Mouse (Mus musculus) MEL (cell line): ENCODE measurements at regions not wholly inside any gene's neighbourhood (a gene's known extent, or its start where the extent isn't known, plus 50 kb on each side); places are given as distances from the start of the nearest gene placed in this dataset.

Experiments
- DNase-seq: peaks from one replicate; pipeline ENCODE4 v3.0.0; 2011; ENCODE audit warnings: low read depth, low spot score
- H3K27ac ChIP-seq: 2 replicates; pipeline ENCODE4 v1.5.1; 2012; ENCODE audit warnings: low read depth, mild to moderate bottlenecking, control low read depth, low read length, moderate library complexity; ENCODE audit not compliant: control insufficient read depth
- H3K27me3 ChIP-seq, 2 experiments: fragments of 150-350 bp in 1 of 2; sonication (generic) in 1 of 2; 2 replicates each; pipeline ENCODE4 v1.6.1; 2012; ENCODE audit warnings: low read length in 2 of 2, mild to moderate bottlenecking in 2 of 2, improper control_type of control experiment in 1 of 2, moderate library complexity in 1 of 2; ENCODE audit not compliant: insufficient read depth in 2 of 2, control insufficient read depth in 1 of 2
- H3K36me3 ChIP-seq, 2 experiments: 2 replicates each; pipeline ENCODE4 v1.6.1; 2012 to 2014; ENCODE audit warnings: low read length in 2 of 2, improper control_type of control experiment in 1 of 2, inconsistent platforms in 1 of 2, mild to moderate bottlenecking in 1 of 2; ENCODE audit not compliant: insufficient read depth in 2 of 2, control insufficient read depth in 1 of 2
- H3K4me1 ChIP-seq, 2 experiments: fragments of 150-350 bp in 1 of 2; sonication (generic) in 1 of 2; 2 replicates each; pipeline ENCODE4 v1.6.1; 2012; ENCODE audit warnings: low read length in 2 of 2, improper control_type of control experiment in 1 of 2, mild to moderate bottlenecking in 1 of 2; ENCODE audit not compliant: insufficient read depth in 2 of 2, control insufficient read depth in 1 of 2
- H3K4me3 ChIP-seq, 2 experiments: fragments of 150-350 bp in 1 of 2; sonication (generic) in 1 of 2; 2 replicates each; pipeline ENCODE4 v1.5.1; 2012; ENCODE audit warnings: low read depth in 2 of 2, low read length in 2 of 2, mild to moderate bottlenecking in 2 of 2, moderate library complexity in 2 of 2, control low read depth in 1 of 2, improper control_type of control experiment in 1 of 2; ENCODE audit not compliant: control insufficient read depth in 1 of 2, insufficient read depth in 1 of 2
- H3K79me2 ChIP-seq: 2 replicates; pipeline ENCODE4 v1.6.1; 2012; ENCODE audit warnings: mild to moderate bottlenecking, low read length, moderate library complexity; ENCODE audit not compliant: control insufficient read depth, poor library complexity, insufficient read depth
- H3K9ac ChIP-seq: 2 replicates; pipeline ENCODE4 v1.6.1; 2012; ENCODE audit warnings: low read depth, mild to moderate bottlenecking, control low read depth, low read length, moderate library complexity; ENCODE audit not compliant: control insufficient read depth, poor library complexity, severe bottlenecking
- H3K9me3 ChIP-seq: fragments of 150-350 bp; sonication (generic); replicated peaks from 2 replicates; pipeline ENCODE4 v1.6.1; 2012; ENCODE audit warnings: mild to moderate bottlenecking, low read length, improper control_type of control experiment, moderate library complexity; ENCODE audit not compliant: insufficient read depth
- BHLHE40 ChIP-seq: IDR thresholded peaks from 2 replicates; pipeline ENCODE4 v1.6.1; 2012; ENCODE audit warnings: low read depth, mild to moderate bottlenecking, inconsistent platforms, low read length, improper control_type of control experiment, borderline replicate concordance
- GABPA ChIP-seq: IDR thresholded peaks from 2 replicates; pipeline ENCODE4 v1.6.1; 2012; ENCODE audit warnings: low read depth, mild to moderate bottlenecking, inconsistent platforms, low read length, improper control_type of control experiment, moderate library complexity
- GATA1 ChIP-seq: IDR thresholded peaks from 2 replicates; pipeline ENCODE4 v1.6.1; 2011; ENCODE audit warnings: low read depth, low read length, improper control_type of control experiment
- HCFC1 ChIP-seq: IDR thresholded peaks from 2 replicates; pipeline ENCODE4 v1.6.1; 2012; ENCODE audit warnings: low read depth, mild to moderate bottlenecking, inconsistent platforms, low read length, improper control_type of control experiment, moderate library complexity
- JUND ChIP-seq: IDR thresholded peaks from 2 replicates; pipeline ENCODE4 v1.6.1; 2011; ENCODE audit warnings: low read depth, mild to moderate bottlenecking, improper control_type of control experiment, low read length
- MEF2A ChIP-seq: IDR thresholded peaks from 2 replicates; pipeline ENCODE4 v1.6.1; 2014; ENCODE audit warnings: low read depth, mild to moderate bottlenecking, inconsistent platforms, low read length, improper control_type of control experiment; ENCODE audit not compliant: poor library complexity, insufficient replicate concordance, severe bottlenecking; ENCODE audit errors: extremely low read depth
- MXI1 ChIP-seq: IDR thresholded peaks from 2 replicates; pipeline ENCODE4 v1.6.1; 2011; ENCODE audit warnings: mild to moderate bottlenecking, low read depth, low read length, improper control_type of control experiment
- POLR2A ChIP-seq, 2 experiments: IDR thresholded peaks; 2 replicates each; pipeline ENCODE4 v1.6.1; 2011 to 2012; ENCODE audit warnings: low read length in 2 of 2, mild to moderate bottlenecking in 2 of 2, control low read depth in 1 of 2, improper control_type of control experiment in 1 of 2, low read depth in 1 of 2, moderate library complexity in 1 of 2; ENCODE audit not compliant: control insufficient read depth in 1 of 2, insufficient read depth in 1 of 2, poor library complexity in 1 of 2
- RCOR1 ChIP-seq: IDR thresholded peaks from 2 replicates; pipeline ENCODE4 v1.6.1; 2012; ENCODE audit warnings: low read depth, mild to moderate bottlenecking, inconsistent platforms, low read length, improper control_type of control experiment
- UBTF ChIP-seq: IDR thresholded peaks from 2 replicates; pipeline ENCODE4 v1.6.1; 2012; ENCODE audit warnings: low read depth, mild to moderate bottlenecking, inconsistent platforms, low read length, improper control_type of control experiment, moderate library complexity, borderline replicate concordance; ENCODE audit not compliant: insufficient read depth
- USF1 ChIP-seq: IDR thresholded peaks from 2 replicates; pipeline ENCODE4 v1.6.1; 2014; ENCODE audit warnings: low read depth, mild to moderate bottlenecking, inconsistent platforms, low read length, improper control_type of control experiment, moderate library complexity
- USF2 ChIP-seq, 2 experiments: IDR thresholded peaks; 2 replicates each; pipeline ENCODE4 v1.6.1; 2011 to 2012; ENCODE audit warnings: improper control_type of control experiment in 2 of 2, low read length in 2 of 2, borderline replicate concordance in 1 of 2, inconsistent platforms in 1 of 2, low read depth in 1 of 2, mild to moderate bottlenecking in 1 of 2; ENCODE audit not compliant: insufficient read depth in 1 of 2
- ZC3H11A ChIP-seq: IDR thresholded peaks from 2 replicates; pipeline ENCODE4 v1.6.1; 2012; ENCODE audit warnings: low read depth, mild to moderate bottlenecking, inconsistent platforms, low read length, improper control_type of control experiment
- ZNF384 ChIP-seq: IDR thresholded peaks from 2 replicates; pipeline ENCODE4 v1.6.1; 2012; ENCODE audit warnings: low read depth, mild to moderate bottlenecking, inconsistent platforms, low read length, improper control_type of control experiment

DNA sequence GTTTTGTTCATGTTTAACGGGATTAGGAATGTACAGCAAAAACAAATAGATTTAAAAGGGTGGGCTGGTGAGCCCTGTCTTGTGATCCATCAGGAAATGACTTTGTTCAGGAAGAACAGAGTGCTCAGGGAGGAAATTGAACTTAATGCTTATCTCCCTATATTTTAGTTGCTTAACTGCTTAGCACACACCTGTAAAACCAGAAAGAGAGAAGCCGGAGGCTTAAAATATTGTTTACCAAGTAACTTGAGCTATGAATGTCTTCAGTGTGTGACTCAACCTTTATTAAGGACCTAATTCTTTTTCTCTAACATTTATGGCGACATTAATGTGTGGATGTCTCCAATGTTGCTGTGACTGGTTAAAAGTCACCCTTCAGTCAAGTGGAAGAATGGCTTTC, 79.4 kb upstream of the Cxcr4 start (continued):
- no peak for TF ChIP-seq MXI1
- TF ChIP-seq MEF2A = no peak

DNA sequence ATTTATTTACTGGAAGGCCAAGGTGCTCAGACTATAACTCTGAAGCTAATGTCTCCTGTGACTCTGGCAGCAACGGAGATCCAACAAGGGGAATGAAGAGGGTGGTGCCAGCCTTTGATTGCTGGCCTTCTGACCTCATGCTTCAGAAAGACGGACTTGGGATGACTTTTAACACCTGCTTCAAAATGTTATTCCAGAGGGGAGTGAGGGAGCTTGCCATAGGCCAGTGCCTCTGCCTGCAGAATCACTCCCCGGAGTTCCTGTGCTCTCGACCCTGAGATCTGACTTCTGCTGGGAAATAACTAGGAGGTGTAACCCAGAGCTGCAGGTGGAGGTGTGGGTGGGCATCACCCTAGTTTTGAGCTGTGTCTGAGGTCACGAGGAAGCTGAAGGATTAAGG, 78.9 kb upstream of the Cxcr4 start:
- Histone ChIP-seq H3K79me2 (no peaks in the 10 kb centered on the region), H3K9me3 (no peaks in the 10 kb centered on the region), H3K9ac (no peak overlapping the region), H3K4me1 (no peaks in the 10 kb centered on the region), H3K27me3 (no peaks in the 10 kb centered on the region), H3K36me3 (no peaks in the 10 kb centered on the region), H3K4me3 (no peak overlapping the region), H3K27ac (no peak overlapping the region)
- TF ChIP-seq HCFC1 (no peak), UBTF (no peak), GABPA (no peak), ZC3H11A (no peak), BHLHE40 (no peak), USF2 (IDR thresholded peaks at IDR 0.05; ENCODE audit: borderline replicate concordance in 1 of 2, insufficient read depth in 1 of 2, low read depth in 1 of 2, low read length in 2 of 2) (no peak), POLR2A (IDR thresholded peaks at IDR 0.05; ENCODE audit: control insufficient read depth in 1 of 2, insufficient read depth in 1 of 2, low read depth in 1 of 2, low read length in 2 of 2, poor library complexity in 1 of 2) (no peak), RCOR1 (no peak), GATA1 (no peak), MXI1 (no peak), ZNF384 (no peak)
- DNase-seq = no peak

DNA sequence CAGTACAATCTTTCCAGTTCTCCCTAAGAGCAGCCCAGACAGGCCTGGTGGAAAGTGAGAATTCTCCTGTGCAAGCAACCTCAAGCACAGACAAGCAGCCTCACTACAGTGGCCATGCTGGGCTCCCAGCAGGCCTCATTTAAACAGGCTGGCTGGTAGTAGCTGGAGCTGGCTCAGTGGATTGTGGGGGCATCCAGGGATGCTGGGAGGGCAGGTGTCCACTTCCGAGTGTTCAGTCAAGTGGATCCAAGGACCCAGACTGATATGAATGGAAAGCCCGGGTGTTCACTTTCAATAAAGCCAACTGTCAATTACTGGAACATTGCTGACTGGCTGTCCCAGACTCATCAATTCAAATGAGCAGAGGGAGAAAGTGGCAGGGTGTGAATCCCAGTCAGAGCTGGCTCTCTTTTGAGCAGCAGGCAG, 77.2 kb upstream of the Cxcr4 start:
- Histone ChIP-seq H3K9me3 (no peaks in the 10 kb centered on the region), H3K9ac (no peak overlapping the region)
- no peak for DNase-seq
- no peak for TF ChIP-seq JUND
- TF ChIP-seq USF1 = no peak
- TF ChIP-seq, all 39 proteins: peak for 0
- H3K36me3 ChIP-seq = no peaks in the 10 kb centered on the region
- H3K27me3 ChIP-seq = no peaks in the 10 kb centered on the region
- no peak overlapping the region for H3K4me3 ChIP-seq
- H3K4me1 ChIP-seq = no peaks in the 10 kb centered on the region
- H3K27ac ChIP-seq = no peak overlapping the region
- H3K79me2 ChIP-seq = no peaks in the 10 kb centered on the region
